Mouse (Mus musculus): ENCODE results near the gene Pappa. TPM values are rescaled to one million over a fixed set of nuclear protein-coding genes. Genes with fewer than 3 reads are reported as not detected.

Gene Pappa
- polyA plus RNA-seq, 1 experiment: 4.4 TPM

- no peaks in the 10 kb centered on the region for H3K36me3 ChIP-seq (ENCODE audit: control insufficient read depth, insufficient read depth, low read length)
- H3K27ac ChIP-seq (ENCODE audit: control insufficient read depth, insufficient read depth, low read depth, low read length): no peak overlapping the region
- TF ChIP-seq CTCF (IDR thresholded peaks at IDR 0.05; ENCODE audit: control insufficient read depth, insufficient read depth, insufficient replicate concordance, low read depth, low read length) (no peak), POLR2A (IDR thresholded peaks at IDR 0.05; ENCODE audit: control insufficient read depth, low read depth, low read length) (no peak)
- no peaks in the 10 kb centered on the region for H3K27me3 ChIP-seq (ENCODE audit: control insufficient read depth, insufficient read depth, low read length)
- H3K4me1 ChIP-seq (ENCODE audit: control insufficient read depth, insufficient read depth, low read length): 0 out of 2 replicates have a peak, but pooled peaks cover 2% of the 10 kb centered on the region
- no peak overlapping the region for H3K4me3 ChIP-seq (ENCODE audit: control insufficient read depth, low read depth, low read length)
Measured at GRCm38 (mm10) chr4:65300431-65300830, 176.5 kb downstream of the Pappa start.

GRCm38 (mm10) chr4:65302666-65303065 is 178.7 kb downstream of the Pappa start:
- no peaks in the 10 kb centered on the region for H3K27me3 ChIP-seq (ENCODE audit: control insufficient read depth, insufficient read depth, low read length)

GRCm38 (mm10) chr4:65317877-65318525 is 194.0 kb downstream of the Pappa start:
- Histone ChIP-seq H3K27me3 (ENCODE audit: control insufficient read depth, insufficient read depth, low read length) (no peaks in the 10 kb centered on the region), H3K4me1 (ENCODE audit: control insufficient read depth, insufficient read depth, low read length) (no peaks in the 10 kb centered on the region), H3K27ac (ENCODE audit: control insufficient read depth, insufficient read depth, low read depth, low read length) (no peak overlapping the region), H3K4me3 (ENCODE audit: control insufficient read depth, low read depth, low read length) (no peak overlapping the region), H3K36me3 (ENCODE audit: control insufficient read depth, insufficient read depth, low read length) (no peaks in the 10 kb centered on the region)
- TF ChIP-seq POLR2A (IDR thresholded peaks at IDR 0.05; ENCODE audit: control insufficient read depth, low read depth, low read length) (no peak), CTCF (IDR thresholded peaks at IDR 0.05; ENCODE audit: control insufficient read depth, insufficient read depth, insufficient replicate concordance, low read depth, low read length) (no peak)

More at GRCm38 (mm10) chr4:65302666-65303065, 178.7 kb downstream of the Pappa start:
- H3K4me1 ChIP-seq (ENCODE audit: control insufficient read depth, insufficient read depth, low read length): no peaks in the 10 kb centered on the region
- H3K4me3 ChIP-seq (ENCODE audit: control insufficient read depth, low read depth, low read length): no peak overlapping the region
- no peak overlapping the region for H3K27ac ChIP-seq (ENCODE audit: control insufficient read depth, insufficient read depth, low read depth, low read length)
- no peaks in the 10 kb centered on the region for H3K36me3 ChIP-seq (ENCODE audit: control insufficient read depth, insufficient read depth, low read length)
- no peak for TF ChIP-seq CTCF (IDR thresholded peaks at IDR 0.05; ENCODE audit: control insufficient read depth, insufficient read depth, insufficient replicate concordance, low read depth, low read length)
- no peak for TF ChIP-seq POLR2A (IDR thresholded peaks at IDR 0.05; ENCODE audit: control insufficient read depth, low read depth, low read length)

GRCm38 (mm10) chr4:65321340-65321739 is 197.4 kb downstream of the Pappa start:
- Histone ChIP-seq H3K36me3 (ENCODE audit: control insufficient read depth, insufficient read depth, low read length) (no peaks in the 10 kb centered on the region), H3K27ac (ENCODE audit: control insufficient read depth, insufficient read depth, low read depth, low read length) (no peak overlapping the region), H3K27me3 (ENCODE audit: control insufficient read depth, insufficient read depth, low read length) (no peaks in the 10 kb centered on the region), H3K4me1 (ENCODE audit: control insufficient read depth, insufficient read depth, low read length) (no peaks in the 10 kb centered on the region), H3K4me3 (ENCODE audit: control insufficient read depth, low read depth, low read length) (no peak overlapping the region)
- TF ChIP-seq POLR2A (IDR thresholded peaks at IDR 0.05; ENCODE audit: control insufficient read depth, low read depth, low read length) (no peak), CTCF (IDR thresholded peaks at IDR 0.05; ENCODE audit: control insufficient read depth, insufficient read depth, insufficient replicate concordance, low read depth, low read length) (no peak)

GRCm38 (mm10) chr4:65321959-65322358 is 198.0 kb downstream of the Pappa start:
- TF ChIP-seq POLR2A (IDR thresholded peaks at IDR 0.05; ENCODE audit: control insufficient read depth, low read depth, low read length) (no peak), CTCF (IDR thresholded peaks at IDR 0.05; ENCODE audit: control insufficient read depth, insufficient read depth, insufficient replicate concordance, low read depth, low read length) (no peak)
- H3K27ac ChIP-seq (ENCODE audit: control insufficient read depth, insufficient read depth, low read depth, low read length): no peak overlapping the region

GRCm38 (mm10) chr4:65325816-65326215 is 201.8 kb downstream of the Pappa start:
- H3K4me3 ChIP-seq (ENCODE audit: control insufficient read depth, low read depth, low read length): no peak overlapping the region
- no peaks in the 10 kb centered on the region for H3K27me3 ChIP-seq (ENCODE audit: control insufficient read depth, insufficient read depth, low read length)
- H3K36me3 ChIP-seq (ENCODE audit: control insufficient read depth, insufficient read depth, low read length): no peaks in the 10 kb centered on the region
- TF ChIP-seq POLR2A (IDR thresholded peaks at IDR 0.05; ENCODE audit: control insufficient read depth, low read depth, low read length): no peak
- TF ChIP-seq CTCF (IDR thresholded peaks at IDR 0.05; ENCODE audit: control insufficient read depth, insufficient read depth, insufficient replicate concordance, low read depth, low read length): no peak
- H3K4me1 ChIP-seq (ENCODE audit: control insufficient read depth, insufficient read depth, low read length): no peaks in the 10 kb centered on the region
- no peak overlapping the region for H3K27ac ChIP-seq (ENCODE audit: control insufficient read depth, insufficient read depth, low read depth, low read length)

More at GRCm38 (mm10) chr4:65321959-65322358, 198.0 kb downstream of the Pappa start:
- Histone ChIP-seq H3K4me1 (ENCODE audit: control insufficient read depth, insufficient read depth, low read length) (no peaks in the 10 kb centered on the region), H3K27me3 (ENCODE audit: control insufficient read depth, insufficient read depth, low read length) (no peaks in the 10 kb centered on the region), H3K4me3 (ENCODE audit: control insufficient read depth, low read depth, low read length) (no peak overlapping the region), H3K36me3 (ENCODE audit: control insufficient read depth, insufficient read depth, low read length) (no peaks in the 10 kb centered on the region)

GRCm38 (mm10) chr4:65328486-65329308 is 204.7 kb downstream of the Pappa start:
- H3K27ac ChIP-seq (ENCODE audit: control insufficient read depth, insufficient read depth, low read depth, low read length): no peak overlapping the region
- H3K4me1 ChIP-seq (ENCODE audit: control insufficient read depth, insufficient read depth, low read length): no peaks in the 10 kb centered on the region
- no peaks in the 10 kb centered on the region for H3K36me3 ChIP-seq (ENCODE audit: control insufficient read depth, insufficient read depth, low read length)
- H3K27me3 ChIP-seq (ENCODE audit: control insufficient read depth, insufficient read depth, low read length): no peaks in the 10 kb centered on the region
- no peak overlapping the region for H3K4me3 ChIP-seq (ENCODE audit: control insufficient read depth, low read depth, low read length)
- TF ChIP-seq POLR2A (IDR thresholded peaks at IDR 0.05; ENCODE audit: control insufficient read depth, low read depth, low read length) (no peak), CTCF (IDR thresholded peaks at IDR 0.05; ENCODE audit: control insufficient read depth, insufficient read depth, insufficient replicate concordance, low read depth, low read length) (no peak)
